ENCODE assay signal across 7 mouse cellular contexts in the genomic region with DNA sequence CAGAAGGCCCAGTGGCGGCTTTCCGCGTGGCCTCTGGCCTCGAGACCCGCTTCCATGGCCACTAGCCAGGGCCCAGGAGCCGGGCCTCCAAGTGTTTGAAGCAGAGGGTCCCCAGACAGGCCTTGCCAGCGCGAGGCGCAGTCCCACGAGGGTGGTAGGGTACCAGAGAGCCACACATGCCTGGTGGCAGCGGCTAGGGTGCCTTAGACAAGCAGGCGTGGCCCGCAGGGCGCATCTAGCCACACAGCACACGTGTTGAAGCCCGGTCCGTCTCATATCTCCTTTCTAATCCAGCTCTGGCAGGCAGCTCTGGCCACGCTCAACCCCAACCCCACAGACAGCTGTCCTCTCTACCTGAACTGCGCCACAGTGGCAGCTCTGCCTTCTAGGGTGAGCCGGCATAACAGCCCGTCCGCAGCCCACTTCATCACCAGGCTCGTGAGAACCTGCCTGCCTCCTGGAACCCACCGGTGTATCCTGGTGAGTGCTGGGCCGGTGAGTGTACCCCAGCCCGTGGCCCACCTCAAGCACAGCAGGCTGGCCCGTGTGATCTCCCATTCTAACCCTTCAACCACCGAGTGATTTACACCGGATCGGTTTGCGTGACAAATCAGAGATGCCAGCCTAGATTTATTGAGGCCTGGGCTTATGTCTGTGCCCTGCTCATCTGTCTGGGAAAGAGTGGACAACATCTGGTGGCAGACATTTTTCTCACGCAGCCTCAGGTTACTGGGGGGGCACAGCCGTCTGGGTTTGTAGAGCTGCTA. TPM values are rescaled to one million over a fixed set of nuclear protein-coding genes. Genes with fewer than 3 reads are reported as not detected.
DNase-seq lines count a peak whose midpoint lies in the region; ATAC-seq and TF ChIP-seq lines count a peak whose summit lies in the region.

No protein-coding gene starts in this region.

- H3K4me3 ChIP-seq in E14TG2a.4 (replicated peaks; ENCODE audit: low read length), result peak overlapping the region; percentile 80
- H3K4me3 ChIP-seq in hindbrain, embryonic 11.5 days (ENCODE audit: low read depth, low read length), result peak overlapping the region; percentile 40
- peak overlapping the region; percentile 66 to 67 for H3K4me3 ChIP-seq in liver, embryonic 14.5 days (ENCODE audit: insufficient read depth in 1 of 2, low read depth in 2 of 2, low read length in 2 of 2)

- H3K4me2 ChIP-seq in hindbrain, embryonic 11.5 days (replicated peaks; ENCODE audit: low read depth, low read length), result peak overlapping the region; percentile 80
- H3K4me2 ChIP-seq in liver, embryonic 14.5 days (ENCODE audit: low read depth), result peak overlapping the region; percentile 87

- DNase-seq in B cell, adult 2 months, result peak; percentile 50 to 61
- DNase-seq in hindbrain, embryonic 11.5 days (ENCODE audit: low spot score), result no peak
- DNase-seq in liver, embryonic 14.5 days (ENCODE audit: low read depth in 3 of 3, low spot score in 3 of 3), result peak; percentile 20 to 33 (median 26)
- peak; percentile 67 for DNase-seq in neural tube, embryonic 10.5 days (ENCODE audit: extremely low spot score, low spot score)
- peak; percentile 41 for DNase-seq in urinary bladder, postnatal 25 days (ENCODE audit: low spot score)

- TF ChIP-seq EP300 in liver, embryonic 14.5 days (IDR thresholded peaks at IDR 0.05; ENCODE audit: low read depth), result no peak

- peaks cover 48% of the 10 kb centered on the region for H3K27me3 ChIP-seq in E14TG2a.4 (ENCODE audit: insufficient read depth, low read length)
- no peaks in the 10 kb centered on the region for H3K27me3 ChIP-seq in hindbrain, embryonic 11.5 days (ENCODE audit: control insufficient read depth, insufficient read depth, low read length)
- no peaks in the 10 kb centered on the region for H3K27me3 ChIP-seq in liver, embryonic 14.5 days (ENCODE audit: control insufficient read depth, insufficient read depth, low read length)

- H3K9ac ChIP-seq in hindbrain, embryonic 11.5 days (ENCODE audit: low read depth, low read length), result peak overlapping the region; percentile 91
- peak overlapping the region; percentile 70 for H3K9ac ChIP-seq in liver, embryonic 14.5 days (replicated peaks)

- 47% methylated on average over 33 of the region's 33 CpGs for WGBS in hindbrain, embryonic 11.5 days
- WGBS in liver, embryonic 14.5 days (ENCODE audit: insufficient replicate concordance), result 26% methylated on average over 33 of the region's 33 CpGs

- no peak for TF ChIP-seq CTCF in E14TG2a.4 (conservative IDR thresholded peaks at IDR 0.05; ENCODE audit: low read length)
- TF ChIP-seq CTCF in liver, embryonic 14.5 days (IDR thresholded peaks at IDR 0.05; ENCODE audit: low read depth), result no peak

- peaks cover 15% of the 10 kb centered on the region for H3K36me3 ChIP-seq in E14TG2a.4 (ENCODE audit: insufficient read depth, low read length)
- H3K36me3 ChIP-seq in hindbrain, embryonic 11.5 days (ENCODE audit: control insufficient read depth, insufficient read depth, low read length), result no peaks in the 10 kb centered on the region
- no peaks in the 10 kb centered on the region; the same call in 1 of the 2 replicates for H3K36me3 ChIP-seq in liver, embryonic 14.5 days (replicated peaks; ENCODE audit: control insufficient read depth, insufficient read depth, low read depth)

- H3K4me1 ChIP-seq in E14TG2a.4 (replicated peaks; ENCODE audit: low read depth, low read length), result peaks cover 24% of the 10 kb centered on the region
- peaks cover 3% of the 10 kb centered on the region; the same call in 1 of the 2 replicates for H3K4me1 ChIP-seq in hindbrain, embryonic 11.5 days (replicated peaks; ENCODE audit: control insufficient read depth, insufficient read depth, low read length)
- H3K4me1 ChIP-seq in liver, embryonic 14.5 days (replicated peaks; ENCODE audit: control insufficient read depth in 2 of 2, insufficient read depth in 2 of 2, low read length in 1 of 2), result peaks cover 0 to 5% of the 10 kb centered on the region in 2 experiments; a peak in 1 of 4 replicates

- H3K9me3 ChIP-seq in E14TG2a.4 (ENCODE audit: low read length), result no peaks in the 10 kb centered on the region
- no peaks in the 10 kb centered on the region for H3K9me3 ChIP-seq in hindbrain, embryonic 11.5 days (ENCODE audit: control insufficient read depth, low read length)
- H3K9me3 ChIP-seq in liver, embryonic 14.5 days (ENCODE audit: control insufficient read depth, low read length), result no peaks in the 10 kb centered on the region

- H3K27ac ChIP-seq in hindbrain, embryonic 11.5 days (ENCODE audit: low read depth, low read length), result peak overlapping the region; percentile 70
- H3K27ac ChIP-seq in liver, embryonic 14.5 days, result no peak overlapping the region

- ATAC-seq in erythroblast, adult 5-6 weeks (replicated peaks; ENCODE audit: low FRiP score, poor library complexity, severe bottlenecking), result 0 out of 2 replicates have a peak, but pooled peaks have one; percentile 27
- ATAC-seq in hindbrain, embryonic 11.5 days (ENCODE audit: low FRiP score), result peak; percentile 48
- peak; percentile 53 for ATAC-seq in liver, embryonic 14.5 days (ENCODE audit: insufficient read depth)

RNA-seq across cellular contexts. Expression of a gene that starts 0.8 kb away (rescaled TPM):
- 4.6 and 11.0 TPM in 2 replicates for total RNA-seq in erythroblast, adult 5-6 weeks (2015; ENCODE audit: low replicate concordance)
- 2.0 and 4.3 TPM in 2 replicates for total RNA-seq in erythroblast, adult 5-6 weeks (2017; ENCODE audit: low replicate concordance)
- 23.0 and 24.6 TPM in 2 replicates for polyA plus RNA-seq in hindbrain, embryonic 11.5 days (2014; fragmentation: Nextera tagmentation; extraction: Ambion mirVana)
- 26.6 and 29.3 TPM in 2 replicates for polyA plus RNA-seq in liver, embryonic 14.5 days (2012; rRNA removed)
- 21.9 and 24.3 TPM in 2 replicates for polyA plus RNA-seq in liver, embryonic 14.5 days (2014; fragmentation: Nextera tagmentation; extraction: Ambion mirVana)

RNA-seq across cellular contexts. Expression of a gene that starts 34.9 kb away (rescaled TPM):
- total RNA-seq in erythroblast, adult 5-6 weeks (2015; ENCODE audit: low replicate concordance), result 2.1 and 6.1 TPM in 2 replicates
- total RNA-seq in erythroblast, adult 5-6 weeks (2017; ENCODE audit: low replicate concordance), result 7.1 and 8.5 TPM in 2 replicates
- 8.5 and 9.8 TPM in 2 replicates for polyA plus RNA-seq in hindbrain, embryonic 11.5 days (2014; fragmentation: Nextera tagmentation; extraction: Ambion mirVana)
- 8.0 and 10.9 TPM in 2 replicates for polyA plus RNA-seq in liver, embryonic 14.5 days (2012; rRNA removed)
- polyA plus RNA-seq in liver, embryonic 14.5 days (2014; fragmentation: Nextera tagmentation; extraction: Ambion mirVana), result 2.1 and 2.4 TPM in 2 replicates
